Mouse (Mus musculus) C2C12 (cell line): ENCODE measurements around the gene Ankrd49.

Experiments
- CEBPB ChIP-seq: IDR thresholded peaks from one replicate; pipeline ENCODE4 v1.6.1; 2011; ENCODE audit warnings: low read depth, mild to moderate bottlenecking, control low read depth, moderate library complexity
- CTCF ChIP-seq: IDR thresholded peaks from one replicate; pipeline ENCODE4 v1.5.1; 2011; ENCODE audit not compliant: control insufficient read depth, insufficient read depth, insufficient read length
- FOSL1 ChIP-seq: IDR thresholded peaks from one replicate; pipeline ENCODE4 v1.8.0; 2011; ENCODE audit warnings: mild to moderate bottlenecking, low read length; ENCODE audit not compliant: poor library complexity, insufficient read depth, severe bottlenecking
- MAX ChIP-seq: IDR thresholded peaks from one replicate; pipeline ENCODE4 v1.6.1; 2011; ENCODE audit warnings: mild to moderate bottlenecking, control low read depth
- MYOG ChIP-seq: IDR thresholded peaks from one replicate; pipeline ENCODE4 v1.6.1; 2011; ENCODE audit not compliant: control insufficient read depth, insufficient read length; ENCODE audit errors: extremely low read depth
- USF1 ChIP-seq: IDR thresholded peaks from one replicate; pipeline ENCODE4 v1.6.1; 2011; ENCODE audit warnings: low read depth, mild to moderate bottlenecking, control low read depth, moderate library complexity

DNA sequence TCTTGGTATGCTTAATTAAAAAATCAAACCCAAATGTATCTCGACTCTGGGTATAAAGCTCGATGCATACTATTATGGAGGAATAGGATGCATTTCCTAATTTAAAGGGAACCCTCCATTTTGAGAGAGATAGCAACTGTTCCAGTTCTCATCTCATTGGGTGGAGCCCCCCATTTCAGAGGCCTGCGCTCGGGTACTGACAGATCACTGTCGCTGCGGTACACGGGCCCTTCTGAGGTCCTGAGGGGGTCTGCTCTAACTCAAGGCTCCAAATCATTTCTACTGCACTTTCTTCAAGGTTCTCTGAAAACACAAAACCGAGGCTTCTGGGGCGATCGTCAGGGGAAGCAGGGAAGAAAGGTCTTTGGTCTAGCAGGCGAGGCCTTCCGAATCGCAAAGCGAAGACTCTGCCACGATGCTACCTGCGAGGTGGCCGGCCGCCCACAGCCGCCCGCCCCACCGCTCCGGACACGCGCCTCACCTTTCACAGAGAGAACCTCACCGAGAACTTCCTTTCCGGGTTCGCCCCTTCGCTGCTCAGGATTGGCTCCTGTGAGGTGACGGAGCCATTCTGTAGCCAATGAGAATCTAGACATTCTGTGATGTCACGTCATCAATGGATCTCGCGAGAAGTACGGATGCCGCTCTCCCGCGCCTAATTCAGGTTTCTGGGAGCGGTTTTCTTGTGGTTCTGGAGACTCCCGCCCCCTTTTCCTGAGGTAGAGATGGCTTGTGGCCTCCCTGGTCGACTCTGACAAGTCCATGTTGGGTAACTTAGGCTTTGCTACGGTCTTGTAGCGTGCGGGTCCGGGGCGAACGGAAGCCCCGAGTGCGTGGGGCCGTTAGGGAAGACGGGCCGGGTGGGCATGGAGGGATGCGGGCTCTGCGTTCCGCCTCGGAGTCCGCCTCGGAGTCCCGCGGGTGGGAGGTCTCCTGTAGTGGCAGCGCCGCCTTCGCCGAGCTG is at the start of gene Ankrd49, which contains the start of gene Mre11a:
- no peak for TF ChIP-seq CTCF
- TF ChIP-seq FOSL1 = no peak
- no peak for TF ChIP-seq USF1
- no peak for TF ChIP-seq CEBPB
- peak; percentile 87 for TF ChIP-seq MAX
- no peak for TF ChIP-seq MYOG
